Mouse (Mus musculus) T-helper 1 cell (primary cell): ENCODE measurements at regions not wholly inside any gene's neighbourhood (a gene's known extent, or its start where the extent isn't known, plus 50 kb on each side); places are given as distances from the start of the nearest gene placed in this dataset.
"Not testable (repeated sequence)": the region's sequence is repeated elsewhere in the genome, so short reads cannot be mapped to it uniquely, and the experiment has no call there.

Experiments
- in situ Hi-C: fragments of 300-600 bp; cut with MboI, MseI; formaldehyde crosslinking; loops from one replicate; pipeline ENCODE4 v1.15.1; 2025; ENCODE audit warnings: high pct_unique_total_duplicates

GRCm38 (mm10) chr10:99573997-99574396, 185.5 kb downstream of the Csl start:
- in situ Hi-C loops: loop anchor here (5.0 kb wide), 1 partner anchor 392 kb away; no protein-coding TSS in a partner anchor

- in situ Hi-C loops: loop anchor here (5.0 kb wide), 1 partner anchor 37 kb away; no protein-coding TSS in a partner anchor
These were observed 184.2 kb downstream of the Csl start for GRCm38 (mm10) chr10:99575294-99575693.

- in situ Hi-C loops: loop anchor here (5.0 kb wide), 1 partner anchor 36 kb away; no protein-coding TSS in a partner anchor
These were observed 183.2 kb downstream of the Csl start for GRCm38 (mm10) chr10:99576301-99576700.

GRCm38 (mm10) chr10:99577041-99577681, 182.3 kb downstream of the Csl start:
- in situ Hi-C loops: loop anchor here (5.0 kb wide), 1 partner anchor 35 kb away; no protein-coding TSS in a partner anchor

- in situ Hi-C loops: loop anchor here (5.0 kb wide), 1 partner anchor 34 kb away; no protein-coding TSS in a partner anchor
These were observed 181.1 kb downstream of the Csl start for GRCm38 (mm10) chr10:99578366-99578765.

GRCm38 (mm10) chr10:99580191-99580590, 179.3 kb downstream of the Csl start:
- in situ Hi-C loops: no loop called here

- in situ Hi-C loops: no loop called here
These were observed 178.4 kb downstream of the Csl start for GRCm38 (mm10) chr10:99581074-99581473.

- in situ Hi-C loops: no loop called here
These were observed 174.6 kb downstream of the Csl start for GRCm38 (mm10) chr10:99584855-99585254.

- in situ Hi-C loops: no loop called here
These were observed 167.2 kb downstream of the Csl start for GRCm38 (mm10) chr10:99592220-99592619.

GRCm38 (mm10) chr10:99595659-99596058, 163.8 kb downstream of the Csl start:
- in situ Hi-C loops: no loop called here

GRCm38 (mm10) chr10:99599142-99600120, 160.0 kb downstream of the Csl start:
- in situ Hi-C loops: not testable (repeated sequence)

- in situ Hi-C loops: no loop called here
These were observed 157.1 kb downstream of the Csl start for GRCm38 (mm10) chr10:99602331-99602730.

GRCm38 (mm10) chr10:99604172-99604571, 155.3 kb downstream of the Csl start:
- in situ Hi-C loops: no loop called here

- in situ Hi-C loops: no loop called here
These were observed 151.0 kb downstream of the Csl start for GRCm38 (mm10) chr10:99608477-99608876.

GRCm38 (mm10) chr10:99609420-99609819, 150.0 kb downstream of the Csl start:
- in situ Hi-C loops: no loop called here

- in situ Hi-C loops: loop anchor here (5.0 kb wide), 1 partner anchor 34 kb away; no protein-coding TSS in a partner anchor
These were observed 148.6 kb downstream of the Csl start for GRCm38 (mm10) chr10:99610890-99611289.

GRCm38 (mm10) chr10:99614392-99615249, 144.8 kb downstream of the Csl start:
- in situ Hi-C loops: loop anchor here (5.0 kb wide), 2 partner anchors 37 to 337 kb away; no protein-coding TSS in a partner anchor

GRCm38 (mm10) chr10:99615371-99615770, 144.1 kb downstream of the Csl start:
- in situ Hi-C loops: loop anchor here (5.0 kb wide), 1 partner anchor 338 kb away; no protein-coding TSS in a partner anchor

- in situ Hi-C loops: loop anchor here (5.0 kb wide), 1 partner anchor 338 kb away; no protein-coding TSS in a partner anchor
These were observed 143.7 kb downstream of the Csl start for GRCm38 (mm10) chr10:99615779-99616178.

- in situ Hi-C loops: loop anchor here (5.0 kb wide), 1 partner anchor 340 kb away; no protein-coding TSS in a partner anchor
These were observed 141.8 kb downstream of the Csl start for GRCm38 (mm10) chr10:99617623-99618022.
